Mouse (Mus musculus): ENCODE measurements around the gene Rxra.

- TF ChIP-seq FLI1 (IDR thresholded peaks at IDR 0.05; ENCODE audit: low read length) (no peak), GATA1 (IDR thresholded peaks at IDR 0.05; ENCODE audit: borderline replicate concordance, low read length) (no peak)
These were observed 101.5 kb downstream of the Rxra start for GRCm38 (mm10) chr2:27777756-27778155.

Measured in megakaryocyte, embryonic 14.5 days (primary cell).